In the genomic region with DNA sequence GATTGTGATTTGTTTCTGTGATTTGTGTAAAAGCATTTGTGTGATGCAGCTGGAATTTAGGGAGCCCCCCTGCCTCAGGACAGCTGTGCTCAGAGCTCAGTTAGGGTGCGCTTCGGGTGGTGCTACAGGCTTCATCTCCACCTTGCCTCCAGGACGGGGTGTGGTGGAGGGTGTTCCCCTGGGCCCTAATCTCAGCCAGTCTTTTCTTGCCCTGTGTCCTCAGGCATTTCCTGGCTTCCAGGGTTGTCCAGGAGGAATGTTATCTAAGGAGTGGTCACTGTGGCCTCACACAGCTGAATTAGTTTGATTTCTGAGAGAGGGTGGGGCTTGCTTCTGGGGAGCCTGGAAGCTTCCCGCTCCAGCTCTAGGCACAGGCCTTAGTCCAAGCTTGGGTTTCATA, we compare ENCODE assay signal across 18 mouse cellular contexts. TPM values are rescaled to one million over a fixed set of nuclear protein-coding genes. Genes with fewer than 3 reads are reported as not detected.
DNase-seq lines count a peak whose midpoint lies in the region; ATAC-seq and TF ChIP-seq lines count a peak whose summit lies in the region.
"Had no signal": no experiment of that assay in that cellular context is flagged by ENCODE, and none has a peak within 500 bp of the region (broad histone marks: within the 10 kb centered on the region; RNA-seq: fewer than 3 reads in every experiment).

No protein-coding gene starts in this region.

- 0 out of 2 replicates have a peak, but pooled peaks have one; percentile 57 for TF ChIP-seq EP300 in heart, adult 2 months (IDR thresholded peaks at IDR 0.05; ENCODE audit: insufficient read depth, low read depth, low read length)

- intact Hi-C loops in heart, adult 2 months (cut with DNase I): no loop called here

- H3K4me3 ChIP-seq in heart, adult 2 months: no peak overlapping the region
- no peak overlapping the region for H3K4me3 ChIP-seq in heart, embryonic 10.5 days
- no peak overlapping the region for H3K4me3 ChIP-seq in lung, embryonic 16.5 days (ENCODE audit: low read length)
- H3K4me3 ChIP-seq: hindbrain, embryonic 15.5 days; limb, embryonic 12.5 days had no signal

- H3K36me3 ChIP-seq in heart, adult 2 months (ENCODE audit: control insufficient read depth, insufficient read depth, low read length): no peaks in the 10 kb centered on the region
- peaks cover 66% of the 10 kb centered on the region for H3K36me3 ChIP-seq in heart, embryonic 10.5 days
- peaks cover 44% of the 10 kb centered on the region for H3K36me3 ChIP-seq in lung, embryonic 16.5 days (ENCODE audit: control insufficient read depth, insufficient read depth, low read length)

- no peak for TF ChIP-seq POLR2A in heart, adult 2 months (IDR thresholded peaks at IDR 0.05; ENCODE audit: insufficient read depth, low read depth, low read length)

- ATAC-seq in lung, embryonic 16.5 days (ENCODE audit: low read depth): peak; percentile 47; the same call in 1 of the 2 replicates

- H3K27me3 ChIP-seq in heart, adult 2 months (ENCODE audit: control insufficient read depth, insufficient read depth, low read length): no peaks in the 10 kb centered on the region
- no peaks in the 10 kb centered on the region for H3K27me3 ChIP-seq in heart, embryonic 10.5 days (ENCODE audit: insufficient read depth, poor library complexity, severe bottlenecking)
- H3K27me3 ChIP-seq in lung, embryonic 16.5 days (ENCODE audit: control insufficient read depth, insufficient read depth, low read depth, low read length): no peaks in the 10 kb centered on the region
- H3K27me3 ChIP-seq: hindbrain, embryonic 15.5 days; limb, embryonic 12.5 days had no signal

- peak overlapping the region; percentile 40 for H3K27ac ChIP-seq in heart, adult 2 months
- no peak overlapping the region; the same call in 1 of the 2 replicates for H3K27ac ChIP-seq in heart, embryonic 10.5 days
- no peak overlapping the region for H3K27ac ChIP-seq in lung, embryonic 16.5 days (ENCODE audit: low read length)
- H3K27ac ChIP-seq: hindbrain, embryonic 15.5 days; limb, embryonic 12.5 days had no signal

- no peak for TF ChIP-seq CTCF in heart, adult 2 months (IDR thresholded peaks at IDR 0.05)

- no peak overlapping the region for H3K9ac ChIP-seq in heart, adult 2 months (ENCODE audit: low read depth, low read length)
- no peak overlapping the region for H3K9ac ChIP-seq in lung, embryonic 16.5 days (ENCODE audit: low read length)
- H3K9ac ChIP-seq: hindbrain, embryonic 15.5 days; limb, embryonic 12.5 days had no signal

- H3K9me3 ChIP-seq in heart, embryonic 10.5 days: no peaks in the 10 kb centered on the region
- H3K9me3 ChIP-seq in lung, embryonic 16.5 days (ENCODE audit: control insufficient read depth, low read length): no peaks in the 10 kb centered on the region
- H3K9me3 ChIP-seq: hindbrain, embryonic 15.5 days; limb, embryonic 12.5 days had no signal

- H3K4me2 ChIP-seq in lung, embryonic 16.5 days (ENCODE audit: low read depth, low read length): no peak overlapping the region
- H3K4me2 ChIP-seq: hindbrain, embryonic 15.5 days; limb, embryonic 12.5 days had no signal

- DNase-seq in heart, adult 2 months: peak in 1 of 2 experiments; percentile 31
- DNase-seq in heart, embryonic 10.5 days (ENCODE audit: low spot score): no peak
- no peak for DNase-seq in lung, postnatal 4 days
- peak; percentile 13 for DNase-seq in lung, postnatal 10 days
- no peak for DNase-seq in adrenal gland, adult 8-10 months
- DNase-seq in adrenal gland, postnatal 25 days: no peak
- no peak for DNase-seq in natural killer cell, adult 2 months (ENCODE audit: low spot score in 2 of 2)
- DNase-seq: adrenal gland, postnatal 36 days; cerebellum, adult 9-10 months; kidney, adult 8-10 months had no signal

- H3K4me1 ChIP-seq in heart, adult 2 months (ENCODE audit: control insufficient read depth, insufficient read depth, low read length): peaks cover 2% of the 10 kb centered on the region; the same call in 1 of the 2 replicates
- peaks cover 29% of the 10 kb centered on the region for H3K4me1 ChIP-seq in heart, embryonic 10.5 days
- H3K4me1 ChIP-seq in lung, embryonic 16.5 days (replicated peaks; ENCODE audit: control insufficient read depth, insufficient read depth, low read length): no peaks in the 10 kb centered on the region
- H3K4me1 ChIP-seq: hindbrain, embryonic 15.5 days; limb, embryonic 12.5 days had no signal

- H3K79me2 ChIP-seq in heart, adult 2 months (replicated peaks; ENCODE audit: control insufficient read depth, insufficient read depth, low read length): no peaks in the 10 kb centered on the region

- 50% methylated on average over 4 of the region's 4 CpGs for WGBS in heart, adult 2 months
- 59% methylated on average over 4 of the region's 4 CpGs for WGBS in heart, embryonic 10.5 days
- WGBS in lung, embryonic 16.5 days: 91% methylated on average over 4 of the region's 4 CpGs

RNA-seq across cellular contexts. Expression of a gene that starts 1.4 kb away (rescaled TPM):
- not detected for total RNA-seq in heart, adult 2 months (2021)
- 0.06 TPM in 1 of 2 replicates, not detected in the other for polyA plus RNA-seq in heart, adult 2 months (2012; rRNA removed)
- polyA plus RNA-seq in heart, embryonic 10.5 days (2016; fragmentation: Nextera tagmentation; extraction: Ambion mirVana): not detected in 2 replicates
- polyA plus RNA-seq in lung, embryonic 16.5 days (2015; fragmentation: Nextera tagmentation; extraction: Ambion mirVana): not detected in 2 replicates
- total RNA-seq in adrenal gland, adult 8-10 months (2022): under 1 TPM in 3 of 4 experiments, not detected in 1; 0.15 to 0.24 (median 0.22) TPM
- 0.27 TPM in 1 of 2 replicates, not detected in the other for total RNA-seq in adrenal gland, postnatal 25 days (2021)
- total RNA-seq: left cerebral cortex, adult 18-20 months; MEL had no signal
- polyA plus RNA-seq: forebrain, embryonic 11.5 days; gonadal fat pad, adult 2 months; hindbrain, embryonic 15.5 days; limb, embryonic 12.5 days; liver, embryonic 16.5 days had no signal

RNA-seq across cellular contexts. Expression of a gene that starts 24.9 kb away (rescaled TPM):
- 10 to 100 TPM; 86.9 to 95.2 TPM for total RNA-seq in heart, adult 2 months (2021)
- polyA plus RNA-seq in heart, adult 2 months (2012; rRNA removed): 49.0 and 59.8 TPM in 2 replicates
- polyA plus RNA-seq in heart, embryonic 10.5 days (2016; fragmentation: Nextera tagmentation; extraction: Ambion mirVana): 125 and 201 TPM in 2 replicates
- polyA plus RNA-seq in lung, embryonic 16.5 days (2015; fragmentation: Nextera tagmentation; extraction: Ambion mirVana): 78.5 and 78.9 TPM in 2 replicates
- 100 to 1,000 TPM; 162 to 201 (median 183) TPM for total RNA-seq in adrenal gland, adult 8-10 months (2022)
- total RNA-seq in adrenal gland, postnatal 25 days (2021): 159 and 237 TPM in 2 replicates

RNA-seq across cellular contexts. Expression of a gene that starts 55.0 kb away (rescaled TPM):
- total RNA-seq in heart, adult 2 months (2021): 10 to 100 TPM; 12.0 to 15.8 TPM
- polyA plus RNA-seq in heart, adult 2 months (2012; rRNA removed): 8.9 and 10.5 TPM in 2 replicates
- 19.2 and 20.1 TPM in 2 replicates for polyA plus RNA-seq in heart, embryonic 10.5 days (2016; fragmentation: Nextera tagmentation; extraction: Ambion mirVana)
- polyA plus RNA-seq in lung, embryonic 16.5 days (2015; fragmentation: Nextera tagmentation; extraction: Ambion mirVana): 19.1 and 19.8 TPM in 2 replicates
- total RNA-seq in adrenal gland, adult 8-10 months (2022): 10 to 100 TPM; 14.8 to 21.0 (median 18.5) TPM
- 18.0 and 18.4 TPM in 2 replicates for total RNA-seq in adrenal gland, postnatal 25 days (2021)
